Mouse (Mus musculus): Measurements from ENCODE around the gene Smg6. TPM values are rescaled to one million over a fixed set of nuclear protein-coding genes. Genes with fewer than 3 reads are reported as not detected.
"Not testable (repeated sequence)": the region's sequence is repeated elsewhere in the genome, so short reads cannot be mapped to it uniquely, and the experiment has no call there.

Gene Smg6
- polyA plus RNA-seq, 1 experiment from 2014 or later, result 17.5 TPM

- Histone ChIP-seq H3K4me3 (replicated peaks) (no peak overlapping the region), H3K9ac (no peak overlapping the region), H3K36me3 (no peaks in the 10 kb centered on the region; the same call in 1 of the 2 replicates), H3K27ac (no peak overlapping the region), H3K9me3 (replicated peaks) (no peaks in the 10 kb centered on the region), H3K4me1 (peaks cover 16% of the 10 kb centered on the region), H3K4me2 (no peak overlapping the region), H3K27me3 (no peaks in the 10 kb centered on the region)
- no peak for ATAC-seq (replicated peaks; ENCODE audit: low FRiP score)
- WGBS, result 63% methylated on average over 2 of the region's 2 CpGs
These were observed 82.6 kb downstream of the Smg6 start for GRCm38 (mm10) chr11:75008270-75008669.

- H3K27me3 ChIP-seq; H3K9me3 ChIP-seq (replicated peaks); H3K27ac ChIP-seq; H3K4me3 ChIP-seq (replicated peaks); H3K36me3 ChIP-seq; H3K4me2 ChIP-seq; ATAC-seq (replicated peaks; ENCODE audit: low FRiP score); H3K9ac ChIP-seq: not testable (repeated sequence)
- peaks cover 26% of the 10 kb centered on the region for H3K4me1 ChIP-seq
- 89% methylated on average over 2 of the region's 2 CpGs for WGBS
These were observed 83.9 kb downstream of the Smg6 start for GRCm38 (mm10) chr11:75009537-75009936.

GRCm38 (mm10) chr11:75012997-75013694 lies 87.5 kb downstream of the Smg6 start:
- no peak overlapping the region for H3K4me3 ChIP-seq (replicated peaks)
- no peaks in the 10 kb centered on the region for H3K9me3 ChIP-seq (replicated peaks)
- no peaks in the 10 kb centered on the region for H3K36me3 ChIP-seq
- H3K4me1 ChIP-seq, result peaks cover 58% of the 10 kb centered on the region
- H3K4me2 ChIP-seq, result no peak overlapping the region
- H3K27ac ChIP-seq, result peak overlapping the region; percentile 91
- ATAC-seq (replicated peaks; ENCODE audit: low FRiP score), result peak; percentile 86
- H3K9ac ChIP-seq, result no peak overlapping the region
- 26% methylated on average over 12 of the region's 12 CpGs for WGBS
- no peaks in the 10 kb centered on the region for H3K27me3 ChIP-seq

- ATAC-seq (replicated peaks; ENCODE audit: low FRiP score), result no peak
- 83% methylated on average over 12 of the region's 12 CpGs for WGBS
- no peaks in the 10 kb centered on the region for H3K36me3 ChIP-seq
- H3K27me3 ChIP-seq, result no peaks in the 10 kb centered on the region
- H3K27ac ChIP-seq, result peak overlapping the region; percentile 91
- no peak overlapping the region for H3K4me2 ChIP-seq
- no peaks in the 10 kb centered on the region for H3K9me3 ChIP-seq (replicated peaks)
- no peak overlapping the region for H3K9ac ChIP-seq
- no peak overlapping the region for H3K4me3 ChIP-seq (replicated peaks)
- H3K4me1 ChIP-seq, result peaks cover 59% of the 10 kb centered on the region
These were observed 88.4 kb downstream of the Smg6 start for GRCm38 (mm10) chr11:75013764-75014695.

- Histone ChIP-seq H3K36me3 (no peaks in the 10 kb centered on the region), H3K4me1 (peaks cover 59% of the 10 kb centered on the region), H3K27ac (peak overlapping the region; percentile 91), H3K9ac (no peak overlapping the region), H3K4me2 (no peak overlapping the region), H3K27me3 (no peaks in the 10 kb centered on the region), H3K9me3 (replicated peaks) (no peaks in the 10 kb centered on the region), H3K4me3 (replicated peaks) (no peak overlapping the region)
- ATAC-seq (replicated peaks; ENCODE audit: low FRiP score), result no peak
- 87% methylated on average over 4 of the region's 4 CpGs for WGBS
These were observed 89.2 kb downstream of the Smg6 start for GRCm38 (mm10) chr11:75014816-75015215.

GRCm38 (mm10) chr11:75015453-75015871 lies 89.8 kb downstream of the Smg6 start:
- H3K9ac ChIP-seq, result no peak overlapping the region
- ATAC-seq (replicated peaks; ENCODE audit: low FRiP score), result no peak
- H3K4me2 ChIP-seq, result no peak overlapping the region
- H3K4me1 ChIP-seq, result peaks cover 59% of the 10 kb centered on the region
- no peak overlapping the region for H3K4me3 ChIP-seq (replicated peaks)
- no peaks in the 10 kb centered on the region for H3K27me3 ChIP-seq
- 73% methylated on average over 7 of the region's 7 CpGs for WGBS
- H3K36me3 ChIP-seq, result no peaks in the 10 kb centered on the region
- H3K27ac ChIP-seq, result peak overlapping the region; percentile 91
- no peaks in the 10 kb centered on the region for H3K9me3 ChIP-seq (replicated peaks)

- no peaks in the 10 kb centered on the region for H3K27me3 ChIP-seq
- 75% methylated on average over 5 of the region's 5 CpGs for WGBS
- H3K4me3 ChIP-seq (replicated peaks), result no peak overlapping the region
- no peaks in the 10 kb centered on the region for H3K36me3 ChIP-seq
- H3K27ac ChIP-seq, result peak overlapping the region; percentile 91
- peaks cover 59% of the 10 kb centered on the region for H3K4me1 ChIP-seq
- no peaks in the 10 kb centered on the region for H3K9me3 ChIP-seq (replicated peaks)
- H3K9ac ChIP-seq, result no peak overlapping the region
- ATAC-seq (replicated peaks; ENCODE audit: low FRiP score), result no peak
- no peak overlapping the region for H3K4me2 ChIP-seq
These were observed 90.8 kb downstream of the Smg6 start for GRCm38 (mm10) chr11:75016309-75016860.

GRCm38 (mm10) chr11:75017831-75018230 lies 92.2 kb downstream of the Smg6 start:
- Histone ChIP-seq H3K9me3 (replicated peaks) (no peaks in the 10 kb centered on the region), H3K4me3 (replicated peaks) (no peak overlapping the region), H3K27me3 (no peaks in the 10 kb centered on the region), H3K9ac (no peak overlapping the region), H3K4me2 (no peak overlapping the region), H3K27ac (peak overlapping the region; percentile 71), H3K4me1 (peaks cover 47% of the 10 kb centered on the region), H3K36me3 (no peaks in the 10 kb centered on the region)
- 46% methylated on average over 2 of the region's 2 CpGs for WGBS
- ATAC-seq (replicated peaks; ENCODE audit: low FRiP score), result no peak

GRCm38 (mm10) chr11:75026977-75027376 lies 101.4 kb downstream of the Smg6 start:
- ATAC-seq (replicated peaks; ENCODE audit: low FRiP score), result no peak
- Histone ChIP-seq H3K4me1 (no peaks in the 10 kb centered on the region), H3K4me3 (replicated peaks) (no peak overlapping the region), H3K36me3 (0 out of 2 replicates have a peak, but pooled peaks cover 4% of the 10 kb centered on the region), H3K27me3 (no peaks in the 10 kb centered on the region), H3K4me2 (no peak overlapping the region), H3K9me3 (replicated peaks) (no peaks in the 10 kb centered on the region), H3K9ac (no peak overlapping the region), H3K27ac (no peak overlapping the region)
- WGBS, result 81% methylated on average over 3 of the region's 3 CpGs

- no peak overlapping the region for H3K27ac ChIP-seq
- 73% methylated on average over 2 of the region's 2 CpGs for WGBS
- H3K4me1 ChIP-seq, result no peaks in the 10 kb centered on the region
- no peak overlapping the region for H3K9ac ChIP-seq
- 0 out of 2 replicates have a peak, but pooled peaks cover 4% of the 10 kb centered on the region for H3K36me3 ChIP-seq
- no peaks in the 10 kb centered on the region for H3K27me3 ChIP-seq
- no peak overlapping the region for H3K4me2 ChIP-seq
- no peak for ATAC-seq (replicated peaks; ENCODE audit: low FRiP score)
- no peaks in the 10 kb centered on the region for H3K9me3 ChIP-seq (replicated peaks)
- no peak overlapping the region for H3K4me3 ChIP-seq (replicated peaks)
These were observed 102.0 kb downstream of the Smg6 start for GRCm38 (mm10) chr11:75027616-75028015.

GRCm38 (mm10) chr11:75031251-75031650 lies 105.6 kb downstream of the Smg6 start:
- Histone ChIP-seq H3K9ac (no peak overlapping the region), H3K9me3 (replicated peaks) (no peaks in the 10 kb centered on the region), H3K4me1 (peaks cover 8% of the 10 kb centered on the region), H3K4me2 (no peak overlapping the region), H3K27ac (no peak overlapping the region), H3K27me3 (no peaks in the 10 kb centered on the region), H3K4me3 (replicated peaks) (no peak overlapping the region), H3K36me3 (no peaks in the 10 kb centered on the region)
- no peak for ATAC-seq (replicated peaks; ENCODE audit: low FRiP score)
- WGBS, result 46% methylated on average over 2 of the region's 2 CpGs

GRCm38 (mm10) chr11:75032946-75033345 lies 107.3 kb downstream of the Smg6 start:
- WGBS, result 98% methylated on average over 2 of the region's 2 CpGs
- ATAC-seq (replicated peaks; ENCODE audit: low FRiP score), result no peak
- no peak overlapping the region for H3K4me2 ChIP-seq

More at GRCm38 (mm10) chr11:75032946-75033345, 107.3 kb downstream of the Smg6 start:
- Histone ChIP-seq H3K27me3 (no peaks in the 10 kb centered on the region), H3K9ac (no peak overlapping the region), H3K4me3 (replicated peaks) (no peak overlapping the region), H3K27ac (0 out of 2 replicates have a peak overlapping the region, but pooled peaks have one; percentile 20), H3K36me3 (no peaks in the 10 kb centered on the region), H3K4me1 (peaks cover 8% of the 10 kb centered on the region), H3K9me3 (replicated peaks) (no peaks in the 10 kb centered on the region)

All from kidney, embryonic 15.5 days (tissue).